Mouse (Mus musculus) monocyte, adult 5-6 weeks (primary cell): ENCODE results near the gene Polm. TPM values are rescaled to one million over a fixed set of nuclear protein-coding genes. Genes with fewer than 3 reads are reported as not detected.

Source experiments
- ATAC-seq: fragments of 153-309, 156-312 bp; replicated peaks from 2 replicates; pipeline ENCODE4 v1.8.0; 2017; ENCODE audit warnings: mild to moderate bottlenecking; ENCODE audit not compliant: low TSS enrichment, insufficient number of reproducible peaks, severe bottlenecking, poor library complexity, low FRiP score
- total RNA-seq: library from RNA; stranded (forward); fragments of 200-1000, 200-491, 200-594 nt; gene quantifications from 3 replicates; pipeline ENCODE4 v1.2.3, GENCODE M21; 2017

The Polm gene
- 14.6 to 18.6 TPM (median 17.2 TPM) in 3 replicates for total RNA-seq

- peak; percentile 80 for ATAC-seq
Observed at GRCm38 (mm10) chr11:5837251-5838246, at the start of gene Polm. Gene Polm, minus strand, starts transcription at chr11:5838016.

DNA sequence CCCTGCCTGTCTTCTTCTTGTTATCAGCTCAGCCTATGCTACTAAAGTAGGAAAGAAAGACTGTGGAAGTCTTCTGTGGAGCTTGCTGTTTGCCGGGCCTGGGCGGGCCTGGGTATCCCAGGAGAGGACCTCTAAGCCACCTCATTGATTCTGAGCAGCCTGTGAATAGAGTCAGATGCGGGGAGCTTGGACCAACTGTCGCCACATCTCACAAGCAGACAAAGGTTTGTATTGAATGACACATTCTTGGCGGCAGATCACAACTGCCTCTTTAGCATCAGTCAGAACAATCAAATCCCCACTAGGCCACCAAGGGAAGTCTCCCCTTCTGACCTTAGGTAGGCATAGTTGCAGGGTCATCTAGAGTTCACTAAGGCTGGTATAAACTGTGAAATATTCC is 49.4 kb upstream of the Polm start:
- ATAC-seq = no peak

DNA sequence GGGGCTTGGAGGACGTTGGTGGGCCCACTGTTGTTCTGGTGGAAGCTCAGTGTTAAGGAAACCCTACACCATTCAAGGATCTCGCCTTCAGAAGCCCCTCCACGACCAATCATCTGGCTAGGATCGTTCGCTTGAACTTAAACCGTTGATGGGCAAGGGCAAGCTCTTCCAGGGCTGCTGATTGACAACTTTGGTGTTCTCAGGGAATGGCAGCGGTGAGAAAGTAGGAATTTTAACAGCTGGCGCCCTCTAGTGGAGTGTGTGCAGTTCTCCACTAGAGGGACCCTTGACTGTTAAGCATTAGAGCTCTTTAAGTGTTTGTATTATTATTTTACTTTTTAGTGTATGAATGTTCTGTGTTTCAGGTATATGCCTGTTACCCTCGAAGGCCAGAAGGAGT is 48.4 kb upstream of the Polm start:
- 0 out of 2 replicates have a peak, but pooled peaks have one; percentile 45 for ATAC-seq

DNA sequence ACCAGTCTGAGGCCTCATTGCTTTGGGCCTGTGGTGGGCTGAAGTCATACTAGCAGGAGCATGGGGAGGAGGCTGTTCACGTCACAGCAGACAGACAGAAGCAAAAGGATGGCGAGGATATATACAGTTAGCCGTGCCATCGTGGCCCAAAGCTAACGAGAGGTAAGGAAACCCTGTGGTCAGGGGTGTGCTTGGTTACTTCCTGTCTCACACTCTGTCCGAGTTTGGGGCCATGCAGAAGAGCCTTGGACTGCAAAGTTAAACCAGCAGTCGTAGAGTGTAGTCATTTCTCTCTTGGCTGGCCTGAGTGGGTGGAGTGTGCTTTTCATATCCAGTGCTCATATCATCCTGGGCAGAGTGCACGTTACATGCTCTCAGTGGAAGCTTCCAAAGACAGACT is 44.7 kb upstream of the Polm start:
- ATAC-seq = peak; percentile 15; the same call in 1 of the 2 replicates

- ATAC-seq = no peak
Observed at GRCm38 (mm10) chr11:5879905-5880304, 42.1 kb upstream of the Polm start.

- ATAC-seq = no peak
Observed at GRCm38 (mm10) chr11:5878661-5879060, 40.8 kb upstream of the Polm start.

DNA sequence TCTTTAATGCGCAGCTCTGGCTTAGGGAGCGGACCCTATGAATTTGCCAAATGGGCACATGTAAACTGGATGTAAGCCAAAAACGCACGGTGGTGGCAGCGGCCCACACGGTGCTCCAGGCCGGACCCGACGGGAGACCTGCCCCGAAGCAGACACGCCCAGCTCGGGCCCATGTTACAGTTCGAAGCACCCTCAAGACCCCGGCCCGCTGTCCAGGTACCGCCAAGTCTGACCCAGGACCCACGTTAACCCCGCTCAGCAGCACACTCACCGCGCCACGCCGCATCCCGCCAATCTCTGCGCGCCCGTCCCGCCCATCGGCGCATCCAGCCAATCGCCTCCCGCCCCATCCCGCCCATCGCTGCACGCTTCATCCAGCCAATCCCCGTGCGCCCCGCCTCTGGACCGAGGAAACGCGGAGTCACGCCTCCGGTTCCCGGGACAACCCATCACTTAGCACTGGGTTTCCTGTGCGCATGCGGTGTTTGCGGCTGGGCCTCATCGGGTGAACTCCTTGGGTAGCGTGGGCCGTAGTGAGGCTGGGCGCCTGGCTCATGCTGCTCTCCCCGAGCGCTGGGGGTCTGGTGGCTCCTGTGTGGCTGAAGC is 40.2 kb upstream of the Polm start, which contains the start of gene Pold2:
Gene Pold2, minus strand, starts transcription at position 372 of the 606 bp plus-strand sequence.
- ATAC-seq = peak; percentile 94

GRCm38 (mm10) chr11:5877421-5877820 is 39.6 kb upstream of the Polm start:
- no peak for ATAC-seq

GRCm38 (mm10) chr11:5873192-5873591 is 35.4 kb upstream of the Polm start:
- no peak for ATAC-seq

DNA sequence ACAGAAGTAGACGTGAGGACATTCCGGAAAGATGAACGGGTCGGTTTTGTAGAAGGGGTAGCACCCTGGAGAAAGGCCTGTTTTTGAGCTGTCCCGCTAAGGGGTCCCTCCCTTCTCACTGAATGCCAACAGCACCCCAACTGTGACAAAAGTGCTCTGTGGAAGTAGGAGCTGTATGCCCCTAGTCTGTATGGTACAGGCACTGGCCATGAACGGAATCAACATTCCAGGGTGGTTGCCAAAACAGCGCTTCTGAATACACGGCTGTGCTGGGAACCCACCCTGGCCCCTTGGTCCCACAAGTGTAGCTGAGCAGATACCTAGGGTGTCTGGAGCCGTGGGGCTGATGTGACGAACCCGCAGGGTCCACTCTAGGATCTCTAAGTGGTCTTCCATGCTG is 34.9 kb upstream of the Polm start:
- no peak for ATAC-seq

DNA sequence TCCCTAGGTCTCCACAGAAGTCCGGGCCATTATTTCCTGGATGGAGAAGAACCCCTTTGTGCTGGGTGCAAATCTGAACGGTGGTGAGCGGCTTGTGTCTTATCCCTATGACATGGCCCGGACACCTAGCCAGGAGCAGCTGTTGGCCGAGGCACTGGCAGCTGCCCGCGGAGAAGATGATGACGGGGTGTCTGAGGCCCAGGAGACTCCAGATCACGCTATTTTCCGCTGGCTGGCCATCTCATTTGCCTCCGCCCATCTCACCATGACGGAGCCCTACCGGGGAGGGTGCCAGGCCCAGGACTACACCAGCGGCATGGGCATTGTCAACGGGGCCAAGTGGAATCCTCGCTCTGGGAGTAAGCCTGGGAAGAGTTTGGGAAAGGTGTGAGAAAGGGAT is 32.3 kb upstream of the Polm start:
- ATAC-seq = no peak

- no peak for ATAC-seq
Observed at GRCm38 (mm10) chr11:5869331-5869730, 31.5 kb upstream of the Polm start.

DNA sequence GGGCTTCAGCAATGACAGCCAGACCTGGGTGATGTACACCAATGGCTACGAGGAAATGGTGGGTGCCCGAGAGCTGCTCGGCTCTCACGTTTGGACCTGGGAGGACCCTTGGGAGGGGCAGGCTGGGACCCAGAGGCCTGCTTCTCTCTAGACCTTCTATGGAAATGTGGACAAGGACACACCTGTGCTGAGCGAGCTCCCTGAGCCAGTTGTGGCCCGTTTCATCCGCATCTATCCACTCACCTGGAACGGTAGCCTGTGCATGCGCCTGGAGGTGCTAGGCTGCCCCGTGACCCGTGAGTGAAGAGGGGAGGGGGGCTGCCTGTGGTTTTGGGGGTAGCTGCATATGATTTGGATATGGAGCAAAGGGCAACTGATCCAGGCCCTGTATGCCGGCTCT is 30.5 kb upstream of the Polm start:
- ATAC-seq = no peak

- ATAC-seq = no peak
Observed at GRCm38 (mm10) chr11:5867196-5867595, 29.4 kb upstream of the Polm start.

- ATAC-seq = no peak
Observed at GRCm38 (mm10) chr11:5862394-5863105, 24.7 kb upstream of the Polm start.

- ATAC-seq = no peak
Observed at GRCm38 (mm10) chr11:5861678-5862393, 24.0 kb upstream of the Polm start, which contains the start of gene Aebp1. Gene Aebp1, plus strand, starts transcription at chr11:5861947.

DNA sequence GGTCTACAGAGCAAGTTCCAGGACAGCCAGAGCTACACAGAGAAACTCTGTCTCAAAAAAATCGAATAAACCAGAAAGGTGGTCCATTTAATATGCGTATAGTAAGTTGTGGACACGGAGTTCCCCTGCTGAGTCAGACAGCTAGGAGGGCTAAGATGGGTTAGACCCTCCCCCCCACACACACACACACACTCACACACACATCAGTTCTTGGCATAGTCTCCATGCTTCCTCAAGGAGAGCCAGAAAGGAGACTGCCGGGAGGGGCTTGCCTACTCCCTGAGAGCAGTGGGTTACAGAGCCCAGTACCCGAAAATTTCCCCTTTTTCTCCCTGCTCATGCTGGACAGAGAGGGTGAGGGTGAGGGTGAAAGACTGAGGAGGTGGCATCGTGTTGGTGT is 22.8 kb upstream of the Polm start:
- ATAC-seq = no peak

DNA sequence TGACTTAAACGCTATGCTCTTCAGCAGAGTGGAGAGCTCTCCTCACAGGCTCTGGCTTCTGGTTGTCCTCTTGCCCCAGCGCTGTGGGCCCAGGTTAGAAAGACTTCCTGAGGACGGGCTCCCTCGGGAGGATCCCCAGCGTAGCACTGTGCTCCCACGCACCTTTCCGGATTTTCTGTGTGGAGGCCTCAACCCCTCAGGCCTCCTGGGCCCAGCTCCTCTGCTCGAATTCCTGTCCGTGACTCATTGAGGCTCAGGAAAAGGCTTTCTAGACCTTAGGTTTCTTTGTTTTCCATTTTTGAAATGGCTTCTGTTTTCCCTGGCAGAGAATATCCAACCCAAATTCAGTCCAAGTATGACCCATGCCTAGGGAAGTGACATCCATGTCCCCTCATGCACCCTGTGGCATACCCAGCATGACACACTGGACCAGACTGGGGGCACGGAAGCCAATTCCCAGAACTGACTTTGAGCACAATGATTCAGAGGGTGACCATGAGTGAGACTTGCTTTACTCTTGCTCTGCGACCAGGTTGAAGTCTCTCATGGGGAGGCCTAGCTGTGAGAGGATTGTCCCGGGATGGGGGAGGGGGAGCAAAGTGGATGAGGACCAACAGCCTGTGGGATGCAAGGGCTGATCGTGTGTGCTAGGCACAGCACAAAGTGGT is 22.2 kb upstream of the Polm start:
- ATAC-seq = no peak
